Mouse (Mus musculus) cerebellum, postnatal 25 days (tissue): ENCODE results near the gene Mertk.

Source experiments
- DNase-seq, 2 experiments: peaks; one replicate each; pipeline ENCODE4 v3.0.0; 2021; ENCODE audit warnings: mixed read lengths in 2 of 2

The Mertk gene

DNA sequence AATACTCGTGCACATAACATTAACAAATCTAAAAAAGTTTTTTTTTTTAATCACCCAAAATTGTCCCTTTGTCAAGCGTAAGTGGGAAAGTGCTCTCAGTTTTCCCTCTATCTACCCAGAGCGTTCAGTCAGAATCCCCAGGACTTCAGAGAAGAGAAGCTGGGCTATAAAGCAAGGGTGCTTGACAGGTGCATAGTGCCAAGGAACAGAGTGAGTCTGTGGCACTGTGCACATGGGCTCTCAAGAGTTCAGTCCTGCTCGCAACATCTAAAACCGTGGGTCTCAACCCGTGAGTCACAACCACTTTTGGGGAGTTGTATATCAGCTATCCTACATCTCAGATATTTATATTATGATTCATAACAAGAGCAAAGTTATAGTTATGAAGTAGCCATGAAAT lies 71.8 kb downstream of the Mertk start:
- DNase-seq, result no peak

DNA sequence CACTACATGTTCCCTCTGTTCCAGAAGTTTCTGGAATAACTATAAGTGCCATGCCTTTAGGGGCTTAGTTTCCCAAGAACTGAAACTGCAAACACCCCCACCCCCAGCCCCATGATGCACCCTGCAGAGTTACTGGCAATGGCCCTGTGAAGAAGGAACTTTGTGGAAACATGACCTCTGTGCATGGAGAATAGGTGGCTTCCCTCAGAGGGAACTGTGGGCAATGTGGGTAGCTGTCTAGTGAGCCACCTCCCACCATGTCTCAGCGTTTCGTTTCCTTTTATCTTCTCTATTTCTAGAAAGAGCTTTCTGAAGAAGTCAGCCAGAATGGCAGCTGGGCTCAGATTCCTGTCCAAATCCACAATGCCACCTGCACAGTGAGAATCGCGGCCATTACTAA lies 72.3 kb downstream of the Mertk start:
- DNase-seq, result no peak

DNA sequence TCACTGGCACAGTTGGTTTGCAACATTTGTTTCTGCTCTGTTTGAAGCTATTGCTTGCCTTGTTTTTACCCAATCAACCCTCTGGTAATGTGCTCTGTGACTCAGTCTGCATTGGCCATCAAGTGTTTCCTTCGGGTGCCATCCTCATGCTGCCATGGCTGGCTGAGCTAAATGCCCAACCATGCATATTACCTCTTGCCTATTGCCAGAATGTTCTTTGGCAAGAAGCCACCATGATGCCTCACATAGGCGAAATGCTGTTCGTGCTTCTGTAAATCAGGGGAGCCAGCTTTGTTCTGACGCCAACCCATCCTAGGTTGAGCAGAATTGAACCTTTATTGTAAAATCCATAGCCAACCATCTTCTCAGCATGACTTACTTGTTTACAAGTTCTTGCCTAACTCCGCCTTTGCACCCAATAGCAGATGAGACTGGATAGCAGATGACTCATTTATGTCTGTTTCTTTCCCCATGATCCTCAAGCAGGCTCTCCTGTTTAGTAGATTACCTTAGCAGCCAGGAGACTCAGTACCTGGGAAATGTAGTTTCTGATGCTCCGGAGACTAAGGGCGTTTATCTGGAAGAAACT lies 73.1 kb downstream of the Mertk start:
- peak in 1 of 2 experiments; percentile 17 for DNase-seq

DNA sequence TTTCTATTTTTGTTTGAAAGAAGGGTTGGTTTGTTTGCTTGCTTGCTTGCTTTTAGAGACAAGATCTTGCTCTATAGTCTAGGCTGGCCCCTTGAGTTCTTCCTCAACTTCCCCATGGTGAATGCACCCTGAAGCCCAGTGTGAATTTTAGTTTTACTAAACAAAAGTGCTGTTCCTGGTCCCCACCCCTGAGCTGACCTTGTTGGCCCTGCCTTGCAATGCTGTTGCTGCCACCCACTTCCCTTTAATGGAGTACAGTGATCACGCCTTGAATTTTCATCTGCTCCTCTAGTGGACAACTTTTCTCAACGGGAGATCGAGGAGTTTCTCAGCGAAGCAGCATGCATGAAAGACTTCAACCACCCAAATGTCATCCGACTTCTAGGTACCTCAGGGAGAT lies 83.5 kb downstream of the Mertk start:
- no peak for DNase-seq

DNA sequence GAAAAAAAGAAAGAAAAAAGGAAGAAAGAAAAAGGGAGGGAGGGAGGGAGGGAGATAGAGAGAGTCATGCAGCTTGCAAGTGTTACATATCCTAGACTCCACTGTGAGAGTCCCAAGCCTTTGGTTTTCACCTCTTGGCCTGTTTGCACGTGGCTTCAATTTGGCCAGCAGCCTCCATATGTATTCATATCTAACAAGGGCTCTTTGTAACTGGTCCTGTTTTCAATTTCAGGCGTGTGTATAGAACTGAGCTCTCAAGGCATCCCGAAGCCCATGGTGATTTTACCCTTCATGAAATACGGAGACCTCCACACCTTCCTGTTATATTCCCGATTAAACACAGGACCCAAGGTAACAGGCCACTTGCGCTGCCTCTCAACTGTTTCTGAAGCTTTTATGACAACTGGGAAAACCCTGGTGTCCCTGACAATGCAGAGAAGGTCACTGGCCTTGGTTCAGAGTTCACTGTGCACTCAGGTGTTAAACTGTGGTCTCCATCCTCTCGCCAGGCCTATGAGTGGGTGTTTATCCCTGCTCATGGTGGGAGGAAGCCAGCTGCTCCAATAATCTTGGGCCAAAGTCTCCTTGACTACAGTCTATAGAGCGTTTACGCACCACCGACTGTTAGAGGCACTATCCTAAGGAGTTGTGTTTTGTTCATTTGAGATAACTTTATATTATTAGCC lies 85.0 kb downstream of the Mertk start:
- no peak for DNase-seq

DNA sequence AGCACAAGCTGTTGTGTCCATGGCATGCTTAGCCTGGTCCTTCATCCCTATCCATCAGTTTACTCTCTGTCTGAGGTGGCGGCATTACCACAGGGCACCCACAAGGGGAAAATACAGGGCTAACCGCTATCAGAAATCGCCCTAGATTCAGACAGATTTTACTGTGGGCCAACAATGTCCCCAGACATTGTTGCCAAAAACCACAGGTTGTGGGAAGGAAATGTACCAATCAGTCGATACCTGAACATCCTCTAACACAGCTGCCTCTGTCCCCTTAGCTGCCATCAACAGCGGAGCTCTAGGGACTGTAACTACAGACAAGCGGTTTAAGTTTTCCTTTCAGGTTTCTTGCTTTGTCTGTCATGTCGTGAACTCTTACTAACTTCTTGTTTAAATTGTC lies 86.1 kb downstream of the Mertk start:
- no peak for DNase-seq

DNA sequence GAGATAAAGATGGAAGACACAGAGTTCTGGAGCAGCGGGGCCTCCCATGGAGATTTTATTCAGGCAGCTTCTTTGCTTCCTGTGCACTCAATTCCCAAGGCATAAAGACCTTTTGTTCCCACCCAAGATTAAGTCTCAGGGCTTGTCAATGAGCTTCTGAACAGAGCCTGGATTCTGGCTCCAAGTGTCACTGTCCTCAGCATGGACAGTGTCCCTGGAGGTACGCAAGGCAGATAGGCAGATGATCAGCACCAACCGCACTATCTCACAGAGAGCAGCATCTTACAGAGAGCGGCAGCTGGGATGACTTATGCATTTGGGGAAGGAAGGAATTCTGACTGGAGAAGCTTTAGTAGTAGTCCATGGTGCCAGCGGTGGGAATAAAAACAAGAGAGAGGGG lies 87.6 kb downstream of the Mertk start:
- no peak for DNase-seq

DNA sequence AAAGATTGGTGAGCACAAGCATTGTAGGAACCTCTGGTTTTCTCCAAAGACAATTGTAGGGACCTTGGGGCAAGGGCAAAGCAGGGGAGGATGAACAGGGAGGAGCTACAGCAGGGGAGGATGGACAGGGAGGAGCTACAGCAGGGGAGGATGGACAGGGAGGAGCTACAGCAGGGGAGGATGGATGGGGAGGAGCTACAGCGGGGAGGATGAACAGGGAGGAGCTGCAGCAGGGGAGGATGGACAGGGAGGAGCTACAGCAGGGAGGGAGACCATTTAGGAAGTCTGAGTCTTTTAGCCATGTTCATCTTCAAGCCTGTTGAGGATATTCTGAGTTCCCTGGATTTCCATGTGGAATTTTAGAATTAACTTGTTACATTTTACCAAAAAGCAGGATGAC lies 88.0 kb downstream of the Mertk start:
- DNase-seq, result no peak

DNA sequence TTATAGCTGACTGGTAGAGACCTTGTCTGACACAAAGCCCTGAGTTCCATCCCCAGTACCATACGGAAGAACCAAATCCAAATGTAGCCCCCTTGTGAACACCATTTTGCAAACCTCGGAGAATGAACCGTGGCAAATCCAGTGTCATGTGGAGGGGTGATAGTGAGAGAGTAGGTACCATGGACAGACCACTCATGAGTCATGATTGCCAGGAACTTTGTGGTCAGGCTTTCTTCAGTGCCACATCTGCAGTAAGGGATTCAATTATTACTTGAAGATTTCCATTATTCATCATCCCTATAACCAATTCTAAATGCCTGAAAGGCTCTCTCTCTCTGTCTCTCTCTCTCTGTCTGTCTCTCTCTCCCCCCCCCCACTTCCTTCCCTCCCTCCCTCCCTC lies 89.0 kb downstream of the Mertk start:
- DNase-seq, result no peak

DNA sequence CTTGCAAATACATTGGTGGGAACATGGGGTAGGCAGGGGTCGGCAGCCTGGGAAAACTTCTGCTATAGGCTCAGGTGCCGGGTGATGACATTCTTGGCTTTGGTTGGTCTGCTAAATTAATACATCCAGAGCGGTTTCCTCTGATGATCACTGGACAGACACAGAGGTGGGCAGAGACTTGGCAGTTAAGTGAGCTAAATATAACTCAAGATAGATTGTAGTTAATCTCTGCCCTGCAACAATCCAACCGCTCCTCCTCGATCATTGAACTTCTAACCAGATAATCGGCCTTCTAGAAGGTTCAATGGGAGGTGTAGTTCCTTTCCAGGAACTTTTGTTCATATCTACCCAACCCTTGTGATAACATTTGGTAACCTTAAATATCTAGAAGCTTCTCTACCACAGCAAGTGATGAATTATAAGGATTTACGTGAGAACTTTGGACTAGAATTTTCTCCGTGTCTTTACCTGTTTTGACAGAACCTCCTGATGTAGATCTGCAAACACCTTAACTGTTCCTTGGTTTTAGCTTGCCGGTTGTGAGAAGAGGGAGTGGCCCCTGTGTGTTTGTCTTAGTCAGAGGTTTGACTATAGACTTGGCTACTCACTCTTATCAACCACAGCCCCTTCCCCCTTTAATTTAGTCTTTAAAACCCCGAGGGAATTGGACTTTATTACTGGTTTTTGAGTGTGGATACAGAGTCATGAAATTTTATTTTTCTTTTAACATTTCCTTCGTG lies 92.3 kb downstream of the Mertk start:
- DNase-seq, result no peak

DNA sequence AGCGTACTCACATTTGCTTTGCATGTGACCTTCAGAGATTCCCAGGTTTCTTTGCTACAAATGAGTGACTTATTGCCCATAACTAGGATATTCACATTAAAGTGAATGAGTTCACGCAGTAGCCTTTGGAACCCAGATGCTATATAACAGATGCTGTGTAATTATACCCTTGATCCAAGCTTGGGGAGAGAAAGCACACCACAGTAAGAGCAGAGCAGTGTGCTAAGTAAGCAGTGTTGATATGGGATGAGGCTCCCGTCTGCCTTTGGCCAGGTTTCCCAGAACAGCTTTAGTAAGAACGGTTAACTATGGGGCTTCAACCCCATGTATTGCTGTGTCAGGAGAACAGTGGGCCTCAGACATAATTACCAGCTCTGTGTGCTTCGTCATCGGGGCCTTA lies 95.2 kb downstream of the Mertk start:
- DNase-seq, result no peak

DNA sequence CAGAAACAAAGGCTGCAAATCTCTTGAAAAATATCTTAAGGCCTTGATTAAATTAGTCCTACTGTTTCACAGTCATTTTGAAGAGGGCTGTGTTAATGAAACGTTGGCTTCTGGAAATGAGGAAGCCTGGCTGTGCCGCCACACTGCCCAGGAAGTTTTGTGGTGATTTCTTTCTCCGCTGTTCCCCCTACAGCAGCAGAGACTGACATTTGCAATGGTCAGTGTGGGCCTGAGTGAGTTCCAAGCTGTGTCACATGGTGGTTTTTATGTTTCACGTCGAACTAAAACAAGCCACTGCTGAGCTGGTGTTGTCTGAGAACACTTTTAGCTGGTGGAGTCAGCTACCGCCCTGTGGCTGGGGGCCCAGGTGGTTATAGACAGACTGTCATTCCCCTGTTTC lies 97.7 kb downstream of the Mertk start:
- no peak for DNase-seq

DNA sequence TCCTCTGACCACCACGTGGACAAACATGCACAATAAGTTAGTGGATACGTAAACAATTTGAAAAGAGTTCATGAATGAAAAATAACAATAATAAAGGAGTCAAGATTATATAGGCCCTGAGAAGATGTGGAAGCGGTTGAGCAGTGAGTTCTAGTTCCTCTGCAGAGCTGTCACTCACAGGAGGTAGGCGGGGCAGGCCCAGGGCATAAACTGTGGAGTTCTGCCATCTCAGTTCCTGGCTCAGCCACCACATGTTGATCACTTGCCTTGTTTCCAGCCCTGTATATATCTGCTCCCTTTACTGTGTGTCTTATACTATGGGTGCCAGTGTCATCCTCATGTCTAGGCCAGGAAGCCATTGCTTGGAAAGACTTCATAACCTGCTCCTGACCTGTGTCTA lies 104.7 kb downstream of the Mertk start:
- DNase-seq, result no peak

DNA sequence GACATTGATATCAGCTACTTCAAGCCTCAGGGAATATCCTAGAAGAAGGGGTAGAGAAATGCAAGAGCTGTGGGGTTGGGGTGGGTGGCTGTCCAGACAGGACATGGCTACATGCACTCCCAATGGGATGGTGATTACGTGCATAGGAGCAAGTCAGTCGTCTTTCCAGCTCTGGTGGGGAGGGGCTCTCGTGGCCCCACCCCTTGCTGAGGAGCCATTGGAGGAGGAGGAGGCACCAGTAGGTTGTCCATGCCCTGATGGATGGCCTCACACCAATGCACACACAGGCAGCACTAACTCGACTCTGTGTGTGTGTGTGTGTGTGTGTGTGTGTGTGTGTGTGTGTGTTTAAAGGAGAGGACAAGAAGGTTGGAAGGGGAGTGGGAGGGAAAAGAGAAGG lies 106.6 kb downstream of the Mertk start:
- no peak for DNase-seq

DNA sequence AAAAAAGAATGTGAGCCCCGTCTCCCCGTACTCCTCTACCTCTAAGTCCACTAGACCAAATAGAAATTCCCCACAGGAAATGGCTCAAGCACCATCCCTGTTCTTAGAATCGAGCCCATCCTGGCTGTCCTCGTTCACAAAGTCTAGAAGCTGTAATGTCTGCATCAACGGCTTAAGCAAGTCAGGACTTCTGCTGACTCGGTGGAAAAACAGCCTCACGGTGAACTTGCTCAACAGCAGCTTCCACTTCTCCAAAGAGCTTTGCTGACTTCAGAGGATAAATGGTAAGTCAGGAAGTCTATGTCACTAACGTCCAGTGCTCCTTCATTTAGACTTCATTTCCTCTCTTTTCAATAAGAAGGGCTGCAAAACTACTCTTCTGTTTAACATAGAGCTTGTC lies 107.8 kb downstream of the Mertk start:
- no peak for DNase-seq

DNA sequence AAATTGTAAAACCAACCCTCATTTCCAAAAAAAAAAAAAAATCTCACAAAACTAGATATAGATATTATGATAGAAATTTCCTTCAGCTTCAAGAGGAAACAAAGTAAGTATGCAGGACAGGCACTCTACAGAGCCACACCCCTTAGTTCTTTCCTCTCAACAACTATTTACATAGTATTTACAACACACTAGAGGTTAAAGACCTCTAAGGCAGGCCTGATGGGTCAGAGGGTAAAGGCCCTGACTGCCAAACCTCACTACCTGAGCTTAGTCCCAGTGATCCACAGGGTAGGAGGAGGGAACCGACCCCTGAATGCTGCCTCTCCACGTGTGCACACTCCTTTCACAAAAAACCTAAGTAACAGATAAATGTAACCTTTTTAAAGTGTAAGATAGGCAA lies 114.0 kb downstream of the Mertk start:
- DNase-seq, result no peak

DNA sequence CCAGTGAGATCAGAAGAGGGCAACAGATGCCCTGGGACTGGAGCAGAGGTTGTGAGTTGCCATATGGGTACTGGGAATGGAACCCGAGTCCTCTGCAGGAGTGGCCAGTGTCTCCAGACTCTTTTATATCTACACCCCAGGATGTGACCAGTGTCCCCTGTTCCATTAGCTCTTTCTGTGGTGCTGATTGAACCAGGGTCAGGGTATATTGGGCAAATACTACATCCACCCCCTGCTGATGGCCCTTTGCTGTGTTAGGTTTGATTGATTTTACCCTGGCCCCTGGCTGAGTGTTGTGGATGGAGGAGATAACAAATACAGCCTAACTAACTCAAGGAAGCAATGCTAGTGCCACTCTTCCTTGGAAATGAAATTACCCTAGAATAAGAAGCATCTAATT lies 117.6 kb downstream of the Mertk start:
- no peak for DNase-seq

DNA sequence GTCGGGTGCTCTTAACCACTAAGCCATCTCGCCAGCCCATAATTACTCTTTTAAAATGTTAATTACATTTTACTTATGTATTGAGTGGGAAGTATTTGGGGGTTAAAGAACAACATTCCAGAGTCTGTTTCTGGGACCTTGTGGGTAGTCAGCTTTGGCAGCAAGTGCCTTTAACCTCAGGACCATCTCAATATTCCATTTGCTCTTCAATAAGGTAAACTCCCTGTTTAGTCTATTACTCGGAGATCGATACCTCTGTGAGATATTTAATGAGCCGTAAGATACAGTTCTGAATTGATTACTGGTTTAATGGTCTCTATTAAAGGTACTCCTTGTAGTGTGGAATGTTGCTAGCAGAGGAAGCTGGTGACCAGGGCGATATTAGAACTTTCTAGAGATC lies 118.2 kb downstream of the Mertk start:
- no peak for DNase-seq

DNA sequence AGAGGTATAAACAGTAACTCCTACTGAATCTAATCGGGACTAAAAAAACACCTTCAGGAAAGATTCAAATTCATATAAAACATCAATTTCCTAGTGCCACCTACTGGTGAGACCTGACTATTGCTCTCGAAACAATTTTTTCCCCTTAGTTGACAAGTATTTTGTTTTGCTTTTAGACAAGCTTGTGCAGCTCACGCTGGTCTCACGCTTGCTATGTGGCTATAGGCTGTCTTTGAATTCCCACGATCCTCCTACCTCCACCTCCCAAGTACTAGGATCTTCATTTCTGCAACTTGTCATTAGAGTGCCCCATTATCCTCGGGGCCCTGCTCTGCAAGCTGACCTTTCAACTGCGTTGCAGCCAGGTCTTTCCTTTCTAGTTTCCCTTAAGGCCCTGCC lies 118.6 kb downstream of the Mertk start:
- DNase-seq, result peak in 1 of 2 experiments; percentile 63

DNA sequence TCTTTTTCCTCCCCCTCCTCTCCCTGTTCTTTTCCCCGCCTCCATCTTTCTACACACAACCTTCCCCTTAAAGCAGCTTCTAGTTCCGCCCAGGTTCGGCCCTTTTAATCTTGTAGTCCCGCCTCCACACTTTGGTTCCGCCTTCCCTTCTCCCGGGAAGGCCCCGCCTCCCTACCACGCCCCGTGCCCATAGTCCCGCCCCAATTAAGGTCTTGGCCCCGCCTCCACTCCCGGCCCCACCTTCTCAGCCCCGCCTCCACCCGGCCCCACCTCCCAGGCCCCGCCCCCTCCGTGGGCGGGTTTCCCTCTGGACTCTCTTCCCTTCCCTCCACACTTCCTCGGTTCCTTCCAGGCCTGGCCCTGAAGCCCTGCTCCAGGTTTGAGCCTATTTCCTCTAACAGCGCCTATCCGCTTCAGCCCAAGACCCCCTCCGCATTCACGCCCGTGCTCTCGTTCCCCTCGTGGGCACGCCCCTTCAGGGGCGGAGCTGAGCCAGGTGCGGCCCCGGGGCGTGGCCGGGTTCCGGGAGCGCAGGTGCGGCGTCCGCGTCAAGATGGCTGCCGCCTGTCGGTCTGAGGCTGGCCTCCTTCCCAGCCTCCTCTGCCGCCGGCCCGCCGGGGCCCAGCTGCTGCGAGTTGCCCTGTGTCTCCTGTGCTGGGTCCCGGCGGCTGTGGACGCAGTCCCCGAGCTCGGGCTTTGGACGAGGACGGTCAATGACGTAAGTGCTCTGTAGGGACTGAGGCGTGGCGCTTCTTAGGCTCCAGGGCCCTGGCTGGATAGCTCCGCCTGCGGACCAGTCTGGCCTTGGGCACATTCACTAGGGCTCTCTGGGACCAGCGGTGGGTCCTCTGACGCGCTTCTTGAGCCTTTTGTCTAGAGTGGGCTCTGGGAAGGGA lies 119.3 kb downstream of the Mertk start, which contains the start of gene Tmem87b:
Gene Tmem87b (plus strand): TSS at position 333 of the 896 bp plus-strand sequence.
- peak; percentile 99 for DNase-seq

DNA sequence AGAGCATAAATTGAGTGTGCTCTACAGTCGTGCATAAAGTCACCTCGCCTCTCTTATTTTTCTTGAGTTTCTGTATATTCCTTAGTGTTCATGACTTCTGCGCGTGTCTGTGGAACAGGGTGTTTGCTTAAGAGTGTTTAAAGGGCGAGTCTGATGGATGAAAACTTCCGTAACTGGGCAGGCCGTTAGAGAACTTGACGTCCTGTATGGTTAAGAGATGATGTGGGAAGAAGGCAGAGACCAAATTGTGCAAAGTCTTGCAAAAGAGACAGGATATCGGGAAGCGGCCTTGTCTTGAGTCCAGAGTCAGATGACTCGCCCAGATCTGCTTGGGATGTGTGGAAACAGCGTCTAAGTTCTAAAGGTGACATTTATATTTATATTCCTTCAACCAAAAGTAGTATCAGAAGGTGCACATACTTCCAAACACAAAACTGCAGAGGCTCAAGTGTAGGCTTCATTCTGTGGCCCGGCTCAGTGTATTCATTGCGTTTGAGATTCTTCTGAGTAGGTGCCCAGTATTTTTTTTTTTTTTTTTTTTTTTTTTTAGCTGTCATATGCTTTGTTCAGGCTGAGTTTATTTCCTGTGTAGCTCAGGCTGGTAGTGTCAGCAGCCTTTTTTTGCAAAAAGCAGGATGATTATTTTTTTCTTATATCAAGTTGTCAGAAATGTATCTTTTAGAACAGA lies 120.3 kb downstream of the Mertk start:
- DNase-seq, result no peak

DNA sequence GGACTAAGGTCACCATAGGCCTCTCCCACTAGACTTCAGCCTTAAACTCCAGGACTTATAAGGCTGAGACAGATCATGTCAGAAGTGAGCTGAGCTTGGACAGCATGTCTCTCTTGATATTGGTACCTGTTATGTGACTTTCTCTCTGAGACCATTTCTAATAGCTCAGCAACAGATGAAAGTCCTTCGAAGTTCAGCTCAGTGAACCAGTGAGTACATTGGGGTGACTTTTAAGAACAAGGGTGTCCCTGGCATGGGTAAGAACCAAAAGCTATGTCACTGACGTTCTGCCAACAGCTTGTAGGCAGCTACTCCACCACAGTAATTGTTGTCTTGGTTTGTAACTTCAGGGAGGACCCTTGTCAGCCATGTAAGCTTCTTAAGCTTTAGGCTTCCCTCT lies 121.9 kb downstream of the Mertk start:
- DNase-seq, result no peak

DNA sequence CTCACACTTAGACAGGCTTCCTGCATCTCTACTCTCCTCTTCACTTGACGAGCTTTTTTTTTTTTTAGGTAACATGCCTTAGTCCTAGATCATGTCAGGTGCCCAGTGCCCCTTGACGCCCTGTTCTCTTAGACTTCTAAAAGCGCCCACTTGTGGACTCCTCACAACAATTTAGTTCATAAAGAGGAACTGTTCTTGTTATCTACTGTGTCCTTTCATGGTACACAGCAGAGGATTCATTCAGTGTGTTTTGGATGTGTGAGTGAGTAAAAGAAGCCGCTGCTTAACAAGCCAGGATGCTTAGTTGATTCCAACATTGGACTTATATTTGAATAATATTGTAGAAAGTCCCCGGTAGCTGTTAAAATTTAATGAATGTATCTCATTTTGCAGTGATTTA lies 125.1 kb downstream of the Mertk start:
- DNase-seq, result no peak
